Mouse (Mus musculus): ENCODE measurements around the gene Maff. TPM values are rescaled to one million over a fixed set of nuclear protein-coding genes. Genes with fewer than 3 reads are reported as not detected.

Maff gene
- total and polyA plus RNA-seq, 2 experiments from 2014 or later, result 1.8 to 19.4 TPM

- Histone ChIP-seq H3K4me3 (ENCODE audit: low read depth, low read length) (no peak overlapping the region), H3K9ac (replicated peaks; ENCODE audit: low read depth, low read length) (no peak overlapping the region), H3K27me3 (ENCODE audit: control insufficient read depth, insufficient read depth, low read length) (no peaks in the 10 kb centered on the region), H3K9me3 (replicated peaks; ENCODE audit: control insufficient read depth, low read length) (no peaks in the 10 kb centered on the region), H3K27ac (ENCODE audit: low read depth) (no peak overlapping the region), H3K4me2 (ENCODE audit: low read depth, low read length) (no peak overlapping the region), H3K4me1 (ENCODE audit: control insufficient read depth, insufficient read depth) (no peaks in the 10 kb centered on the region), H3K36me3 (replicated peaks; ENCODE audit: control insufficient read depth, insufficient read depth, low read length) (peaks cover 3% of the 10 kb centered on the region)
- TF ChIP-seq EP300 (IDR thresholded peaks at IDR 0.05; ENCODE audit: low read depth) (no peak), CTCF (IDR thresholded peaks at IDR 0.05; ENCODE audit: low read depth) (no peak)
- WGBS, result 61% methylated on average over 23 of the region's 23 CpGs
- no peak for DNase-seq (ENCODE audit: low spot score)
- ATAC-seq (ENCODE audit: insufficient read depth, low read depth), result no peak
Measured at GRCm38 (mm10) chr15:79306043-79306637, 40.3 kb upstream of the Maff start.

- Histone ChIP-seq H3K4me3 (ENCODE audit: low read depth, low read length) (no peak overlapping the region), H3K4me2 (ENCODE audit: low read depth, low read length) (no peak overlapping the region), H3K27ac (ENCODE audit: low read depth) (no peak overlapping the region), H3K9me3 (replicated peaks; ENCODE audit: control insufficient read depth, low read length) (no peaks in the 10 kb centered on the region), H3K4me1 (ENCODE audit: control insufficient read depth, insufficient read depth) (no peaks in the 10 kb centered on the region), H3K36me3 (replicated peaks; ENCODE audit: control insufficient read depth, insufficient read depth, low read length) (peaks cover 7% of the 10 kb centered on the region), H3K27me3 (ENCODE audit: control insufficient read depth, insufficient read depth, low read length) (no peaks in the 10 kb centered on the region), H3K9ac (replicated peaks; ENCODE audit: low read depth, low read length) (no peak overlapping the region)
- WGBS, result 45% methylated on average over 4 of the region's 4 CpGs
- TF ChIP-seq EP300 (IDR thresholded peaks at IDR 0.05; ENCODE audit: low read depth) (no peak), CTCF (IDR thresholded peaks at IDR 0.05; ENCODE audit: low read depth) (no peak)
- no peak for ATAC-seq (ENCODE audit: insufficient read depth, low read depth)
- no peak for DNase-seq (ENCODE audit: low spot score)
Measured at GRCm38 (mm10) chr15:79307861-79308260, 38.6 kb upstream of the Maff start.

- H3K27ac ChIP-seq (ENCODE audit: low read depth), result no peak overlapping the region
- DNase-seq (ENCODE audit: low spot score) (no peak), ATAC-seq (ENCODE audit: insufficient read depth, low read depth) (no peak)
- WGBS, result 56% methylated on average over 8 of the region's 8 CpGs
- no peaks in the 10 kb centered on the region for H3K9me3 ChIP-seq (replicated peaks; ENCODE audit: control insufficient read depth, low read length)
- no peak overlapping the region for H3K4me2 ChIP-seq (ENCODE audit: low read depth, low read length)
- no peak overlapping the region for H3K4me3 ChIP-seq (ENCODE audit: low read depth, low read length)
- peaks cover 3% of the 10 kb centered on the region; the same call in 1 of the 2 replicates for H3K36me3 ChIP-seq (replicated peaks; ENCODE audit: control insufficient read depth, insufficient read depth, low read length)
- no peaks in the 10 kb centered on the region for H3K27me3 ChIP-seq (ENCODE audit: control insufficient read depth, insufficient read depth, low read length)
- TF ChIP-seq EP300 (IDR thresholded peaks at IDR 0.05; ENCODE audit: low read depth) (no peak), CTCF (IDR thresholded peaks at IDR 0.05; ENCODE audit: low read depth) (no peak)
- H3K4me1 ChIP-seq (ENCODE audit: control insufficient read depth, insufficient read depth), result no peaks in the 10 kb centered on the region
- no peak overlapping the region for H3K9ac ChIP-seq (replicated peaks; ENCODE audit: low read depth, low read length)
Measured at GRCm38 (mm10) chr15:79313848-79314369, 32.5 kb upstream of the Maff start.

- Histone ChIP-seq H3K27ac (ENCODE audit: low read depth) (peak overlapping the region; percentile 86; the same call in 1 of the 2 replicates), H3K4me3 (ENCODE audit: low read depth, low read length) (no peak overlapping the region)
- WGBS, result 32% methylated on average over 5 of the region's 5 CpGs
Measured at GRCm38 (mm10) chr15:79321733-79322190, 24.7 kb upstream of the Maff start.

GRCm38 (mm10) chr15:79322281-79322990, 24.0 kb upstream of the Maff start:
- TF ChIP-seq CTCF (IDR thresholded peaks at IDR 0.05; ENCODE audit: low read depth) (no peak), EP300 (IDR thresholded peaks at IDR 0.05; ENCODE audit: low read depth) (no peak)
- DNase-seq (ENCODE audit: low spot score) (no peak), ATAC-seq (ENCODE audit: insufficient read depth, low read depth) (0 out of 2 replicates have a peak, but pooled peaks have one; percentile 18)
- peak overlapping the region; percentile 86 for H3K27ac ChIP-seq (ENCODE audit: low read depth)
- H3K9ac ChIP-seq (replicated peaks; ENCODE audit: low read depth, low read length), result 0 out of 2 replicates have a peak overlapping the region, but pooled peaks have one; percentile 2
- no peaks in the 10 kb centered on the region for H3K9me3 ChIP-seq (replicated peaks; ENCODE audit: control insufficient read depth, low read length)
- H3K27me3 ChIP-seq (ENCODE audit: control insufficient read depth, insufficient read depth, low read length), result no peaks in the 10 kb centered on the region
- 43% methylated on average over 11 of the region's 11 CpGs for WGBS
- H3K4me2 ChIP-seq (ENCODE audit: low read depth, low read length), result no peak overlapping the region; the same call in 1 of the 2 replicates
- no peaks in the 10 kb centered on the region for H3K36me3 ChIP-seq (replicated peaks; ENCODE audit: control insufficient read depth, insufficient read depth, low read length)
- no peak overlapping the region for H3K4me3 ChIP-seq (ENCODE audit: low read depth, low read length)
- peaks cover 53% of the 10 kb centered on the region for H3K4me1 ChIP-seq (ENCODE audit: control insufficient read depth, insufficient read depth)

More at GRCm38 (mm10) chr15:79321733-79322190, 24.7 kb upstream of the Maff start:
- no peaks in the 10 kb centered on the region for H3K36me3 ChIP-seq (replicated peaks; ENCODE audit: control insufficient read depth, insufficient read depth, low read length)
- H3K9me3 ChIP-seq (replicated peaks; ENCODE audit: control insufficient read depth, low read length), result no peaks in the 10 kb centered on the region
- H3K9ac ChIP-seq (replicated peaks; ENCODE audit: low read depth, low read length), result no peak overlapping the region
- no peak overlapping the region for H3K4me2 ChIP-seq (ENCODE audit: low read depth, low read length)
- H3K27me3 ChIP-seq (ENCODE audit: control insufficient read depth, insufficient read depth, low read length), result no peaks in the 10 kb centered on the region
- H3K4me1 ChIP-seq (ENCODE audit: control insufficient read depth, insufficient read depth), result peaks cover 46% of the 10 kb centered on the region
- DNase-seq (ENCODE audit: low spot score) (no peak), ATAC-seq (ENCODE audit: insufficient read depth, low read depth) (no peak)
- no peak for TF ChIP-seq CTCF (IDR thresholded peaks at IDR 0.05; ENCODE audit: low read depth)
- no peak for TF ChIP-seq EP300 (IDR thresholded peaks at IDR 0.05; ENCODE audit: low read depth)
